Mouse (Mus musculus): ENCODE results near the gene Olfr92. TPM values are rescaled to one million over a fixed set of nuclear protein-coding genes. Genes with fewer than 3 reads are reported as not detected.
"Not testable (repeated sequence)": the region's sequence is repeated elsewhere in the genome, so short reads cannot be mapped to it uniquely, and the experiment has no call there.

Olfr92 gene
- polyA plus RNA-seq (2012; rRNA removed) = not detected in 2 replicates

GRCm38 (mm10) chr17:37119988-37120387 lies at the start of gene Olfr92:
Olfr92 (minus strand) TSS chr17:37120088.
- no peak for TF ChIP-seq CTCF (conservative IDR thresholded peaks at IDR 0.05; ENCODE audit: insufficient read depth, insufficient read length, low read depth, low read length)
- no peak for TF ChIP-seq POLR2A (IDR thresholded peaks at IDR 0.05; ENCODE audit: low read depth, low read length)
- no peak for DNase-seq

GRCm38 (mm10) chr17:37161394-37161793 lies 41.5 kb upstream of the Olfr92 start, which contains the start of gene Olfr93:
Olfr93 (minus strand) TSS chr17:37161494.
- no peak for DNase-seq
- TF ChIP-seq POLR2A (IDR thresholded peaks at IDR 0.05; ENCODE audit: low read depth, low read length) = no peak
- no peak for TF ChIP-seq CTCF (conservative IDR thresholded peaks at IDR 0.05; ENCODE audit: insufficient read depth, insufficient read length, low read depth, low read length)
- H3K27ac ChIP-seq (ENCODE audit: insufficient read depth, low read depth, low read length) = no peak within 1 kb of the TSS
- H3K4me1 ChIP-seq (ENCODE audit: control insufficient read depth, insufficient read depth, low read length) = no peaks in the 10 kb centered on the region
- H3K27me3 ChIP-seq (replicated peaks; ENCODE audit: control insufficient read depth, insufficient read depth, low read length) = no peaks in the 10 kb centered on the region
- no peaks in the 10 kb centered on the region for H3K36me3 ChIP-seq (ENCODE audit: control insufficient read depth, insufficient read depth, low read length)
- H3K4me3 ChIP-seq (ENCODE audit: insufficient read depth, low read depth, low read length) = no peak within 1 kb of the TSS

More at GRCm38 (mm10) chr17:37119988-37120387, at the start of gene Olfr92:
- H3K4me3 ChIP-seq (ENCODE audit: insufficient read depth, low read depth, low read length) = no peak within 1 kb of the TSS
- no peak within 1 kb of the TSS for H3K27ac ChIP-seq (ENCODE audit: insufficient read depth, low read depth, low read length)
- H3K36me3 ChIP-seq (ENCODE audit: control insufficient read depth, insufficient read depth, low read length) = no peaks in the 10 kb centered on the region
- no peaks in the 10 kb centered on the region for H3K4me1 ChIP-seq (ENCODE audit: control insufficient read depth, insufficient read depth, low read length)
- no peaks in the 10 kb centered on the region for H3K27me3 ChIP-seq (replicated peaks; ENCODE audit: control insufficient read depth, insufficient read depth, low read length)
- WGBS = 87% methylated on average over 2 of the region's 2 CpGs

- H3K36me3 ChIP-seq (ENCODE audit: control insufficient read depth, insufficient read depth, low read length); H3K4me1 ChIP-seq (ENCODE audit: control insufficient read depth, insufficient read depth, low read length); H3K4me3 ChIP-seq (ENCODE audit: insufficient read depth, low read depth, low read length); H3K27me3 ChIP-seq (replicated peaks; ENCODE audit: control insufficient read depth, insufficient read depth, low read length); H3K27ac ChIP-seq (ENCODE audit: insufficient read depth, low read depth, low read length); DNase-seq: not testable (repeated sequence)
- whole genome bisulfite sequencing = 68% methylated on average over 4 of the region's 4 CpGs
These were observed 11.5 kb upstream of the Olfr92 start for GRCm38 (mm10) chr17:37131366-37131765.

- WGBS = 92% methylated on average over 1 of the region's 1 CpGs
- no peaks in the 10 kb centered on the region; the same call in 1 of the 2 replicates for H3K27me3 ChIP-seq (replicated peaks; ENCODE audit: control insufficient read depth, insufficient read depth, low read length)
- no peak within 1 kb of the TSS for H3K27ac ChIP-seq (ENCODE audit: insufficient read depth, low read depth, low read length)
- H3K4me3 ChIP-seq (ENCODE audit: insufficient read depth, low read depth, low read length) = no peak within 1 kb of the TSS
- no peaks in the 10 kb centered on the region for H3K4me1 ChIP-seq (ENCODE audit: control insufficient read depth, insufficient read depth, low read length)
- DNase-seq = no peak
- TF ChIP-seq CTCF (conservative IDR thresholded peaks at IDR 0.05; ENCODE audit: insufficient read depth, insufficient read length, low read depth, low read length) (no peak), POLR2A (IDR thresholded peaks at IDR 0.05; ENCODE audit: low read depth, low read length) (no peak)
- no peaks in the 10 kb centered on the region for H3K36me3 ChIP-seq (ENCODE audit: control insufficient read depth, insufficient read depth, low read length)
These were observed 21.7 kb downstream of the Olfr92 start, which contains the start of gene Olfr91 for GRCm38 (mm10) chr17:37098178-37098577. Olfr91 (minus strand) TSS chr17:37098278.

GRCm38 (mm10) chr17:37093289-37093688 lies 26.6 kb downstream of the Olfr92 start:
- no peak overlapping the region for H3K27ac ChIP-seq (ENCODE audit: insufficient read depth, low read depth, low read length)
- TF ChIP-seq CTCF (conservative IDR thresholded peaks at IDR 0.05; ENCODE audit: insufficient read depth, insufficient read length, low read depth, low read length) (no peak), POLR2A (IDR thresholded peaks at IDR 0.05; ENCODE audit: low read depth, low read length) (no peak)
- no peak for DNase-seq
- no peaks in the 10 kb centered on the region for H3K36me3 ChIP-seq (ENCODE audit: control insufficient read depth, insufficient read depth, low read length)
- WGBS = 58% methylated on average over 5 of the region's 5 CpGs
- H3K27me3 ChIP-seq (replicated peaks; ENCODE audit: control insufficient read depth, insufficient read depth, low read length) = no peaks in the 10 kb centered on the region; the same call in 1 of the 2 replicates
- H3K4me1 ChIP-seq (ENCODE audit: control insufficient read depth, insufficient read depth, low read length) = no peaks in the 10 kb centered on the region
- H3K4me3 ChIP-seq (ENCODE audit: insufficient read depth, low read depth, low read length) = no peak overlapping the region

- H3K36me3 ChIP-seq (ENCODE audit: control insufficient read depth, insufficient read depth, low read length) = no peaks in the 10 kb centered on the region
- DNase-seq = no peak
- 71% methylated on average over 1 of the region's 1 CpGs for WGBS
- no peak overlapping the region for H3K27ac ChIP-seq (ENCODE audit: insufficient read depth, low read depth, low read length)
- no peaks in the 10 kb centered on the region for H3K4me1 ChIP-seq (ENCODE audit: control insufficient read depth, insufficient read depth, low read length)
- TF ChIP-seq CTCF (conservative IDR thresholded peaks at IDR 0.05; ENCODE audit: insufficient read depth, insufficient read length, low read depth, low read length) (no peak), POLR2A (IDR thresholded peaks at IDR 0.05; ENCODE audit: low read depth, low read length) (no peak)
- H3K4me3 ChIP-seq (ENCODE audit: insufficient read depth, low read depth, low read length) = no peak overlapping the region
- H3K27me3 ChIP-seq (replicated peaks; ENCODE audit: control insufficient read depth, insufficient read depth, low read length) = no peaks in the 10 kb centered on the region; the same call in 1 of the 2 replicates
These were observed 27.7 kb downstream of the Olfr92 start for GRCm38 (mm10) chr17:37092198-37092597.

- no peak for TF ChIP-seq CTCF (conservative IDR thresholded peaks at IDR 0.05; ENCODE audit: insufficient read depth, insufficient read length, low read depth, low read length)
- TF ChIP-seq POLR2A (IDR thresholded peaks at IDR 0.05; ENCODE audit: low read depth, low read length) = no peak
- H3K4me3 ChIP-seq (ENCODE audit: insufficient read depth, low read depth, low read length) = no peak within 1 kb of the TSS
- H3K27me3 ChIP-seq (replicated peaks; ENCODE audit: control insufficient read depth, insufficient read depth, low read length) = no peaks in the 10 kb centered on the region
- H3K4me1 ChIP-seq (ENCODE audit: control insufficient read depth, insufficient read depth, low read length) = no peaks in the 10 kb centered on the region
- H3K36me3 ChIP-seq (ENCODE audit: control insufficient read depth, insufficient read depth, low read length) = no peaks in the 10 kb centered on the region
- H3K27ac ChIP-seq (ENCODE audit: insufficient read depth, low read depth, low read length) = no peak within 1 kb of the TSS
- no peak for DNase-seq
These were observed 31.5 kb downstream of the Olfr92 start, which contains the start of gene Olfr90 for GRCm38 (mm10) chr17:37088399-37088798. Olfr90 (minus strand) TSS chr17:37088499.

Data from kidney, adult 2 months (tissue).